ENCODE assay signal across 27 mouse cellular contexts in the genomic region with DNA sequence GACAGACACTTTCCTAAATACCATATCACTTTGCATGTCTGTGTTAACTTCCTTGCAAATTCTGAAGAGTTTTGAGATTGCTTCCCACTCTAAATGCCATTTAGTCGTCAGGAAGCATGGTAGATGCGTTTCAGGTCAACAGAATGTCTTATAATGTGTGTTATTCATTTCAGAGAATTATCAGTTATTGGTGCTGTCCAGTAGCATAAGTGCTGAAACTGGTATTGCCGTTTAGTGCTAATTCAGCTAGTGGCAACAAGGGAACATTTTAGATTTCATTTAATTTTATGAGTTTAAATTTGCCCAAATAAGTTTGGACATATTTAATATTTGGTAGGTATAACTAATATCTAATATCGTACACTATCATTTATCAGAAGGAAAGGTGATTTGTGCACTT.
A peak's percentile ranks its signal among the peaks of the same experiment; 100 is the strongest.
DNase-seq lines count a peak whose midpoint lies in the region; ATAC-seq and TF ChIP-seq lines count a peak whose summit lies in the region.
"Had no signal": no experiment of that assay in that cellular context is flagged by ENCODE, and none has a peak within 500 bp of the region (broad histone marks: within the 10 kb centered on the region; RNA-seq: fewer than 3 reads in every experiment).

No protein-coding gene starts in this region.

- DNase-seq in embryonic facial prominence, embryonic 11.5 days (ENCODE audit: low spot score), result peak; percentile 63
- DNase-seq in embryonic facial prominence, embryonic 10.5 days (ENCODE audit: low spot score), result no peak
- peak; percentile 83 for DNase-seq in midbrain, embryonic 11.5 days (ENCODE audit: low spot score, missing footprints)
- no peak for DNase-seq in midbrain, embryonic 14.5 days
- DNase-seq in embryonic facial prominence, embryonic 14.5 days (ENCODE audit: low spot score), result peak; percentile 34
- DNase-seq in retina, postnatal 1 day, result peak; percentile 1
- no peak for DNase-seq in kidney, adult 2 months
- DNase-seq in layer of hippocampus, adult 8-10 months (ENCODE audit: low spot score in 2 of 2), result no peak
- DNase-seq: adrenal gland, postnatal 14 days; cerebellum, adult 11-12 months; cerebellum, adult 9-11 months; gastrocnemius, postnatal 14 days; heart, postnatal 36 days; kidney, adult 18-20 months; liver, postnatal 0 days; thymus, adult 2 months; thymus, postnatal 36 days had no signal

- H3K27me3 ChIP-seq in embryonic facial prominence, embryonic 11.5 days (ENCODE audit: control insufficient read depth, insufficient read depth, low read length), result no peaks in the 10 kb centered on the region
- no peaks in the 10 kb centered on the region for H3K27me3 ChIP-seq in embryonic facial prominence, embryonic 10.5 days (replicated peaks; ENCODE audit: low read depth, poor library complexity, severe bottlenecking)
- H3K27me3 ChIP-seq in midbrain, embryonic 11.5 days (ENCODE audit: control insufficient read depth, insufficient read depth, low read length), result no peaks in the 10 kb centered on the region
- H3K27me3 ChIP-seq in midbrain, embryonic 14.5 days (ENCODE audit: control insufficient read depth, insufficient read depth, low read length), result no peaks in the 10 kb centered on the region
- no peaks in the 10 kb centered on the region for H3K27me3 ChIP-seq in embryonic facial prominence, embryonic 14.5 days (replicated peaks; ENCODE audit: control insufficient read depth, insufficient read depth, low read length)
- no peaks in the 10 kb centered on the region for H3K27me3 ChIP-seq in kidney, adult 2 months (replicated peaks; ENCODE audit: control insufficient read depth, insufficient read depth, low read length)
- H3K27me3 ChIP-seq: forebrain, embryonic 13.5 days; heart, embryonic 15.5 days; hindbrain, embryonic 13.5 days; limb, embryonic 13.5 days; liver, embryonic 12.5 days had no signal

- H3K9ac ChIP-seq in embryonic facial prominence, embryonic 11.5 days (replicated peaks; ENCODE audit: low read length), result no peak overlapping the region
- H3K9ac ChIP-seq in midbrain, embryonic 11.5 days (ENCODE audit: low read length), result no peak overlapping the region
- no peak overlapping the region for H3K9ac ChIP-seq in midbrain, embryonic 14.5 days (replicated peaks; ENCODE audit: low read length)
- no peak overlapping the region for H3K9ac ChIP-seq in embryonic facial prominence, embryonic 14.5 days (ENCODE audit: low read depth, low read length)
- H3K9ac ChIP-seq: forebrain, embryonic 13.5 days; heart, embryonic 15.5 days; hindbrain, embryonic 13.5 days; limb, embryonic 13.5 days; liver, embryonic 12.5 days; liver, postnatal 0 days had no signal

- TF ChIP-seq POLR2A in kidney, adult 2 months (IDR thresholded peaks at IDR 0.05; ENCODE audit: low read depth, low read length), result no peak

- H3K9me3 ChIP-seq in embryonic facial prominence, embryonic 11.5 days (replicated peaks; ENCODE audit: control insufficient read depth, low read length), result no peaks in the 10 kb centered on the region
- H3K9me3 ChIP-seq in embryonic facial prominence, embryonic 10.5 days, result no peaks in the 10 kb centered on the region
- H3K9me3 ChIP-seq in midbrain, embryonic 11.5 days (ENCODE audit: control insufficient read depth, low read length), result no peaks in the 10 kb centered on the region
- no peaks in the 10 kb centered on the region for H3K9me3 ChIP-seq in midbrain, embryonic 14.5 days (ENCODE audit: control insufficient read depth, low read length)
- H3K9me3 ChIP-seq in embryonic facial prominence, embryonic 14.5 days (ENCODE audit: control insufficient read depth, low read length), result no peaks in the 10 kb centered on the region
- H3K9me3 ChIP-seq: forebrain, embryonic 13.5 days; heart, embryonic 10.5 days; heart, embryonic 15.5 days; hindbrain, embryonic 13.5 days; limb, embryonic 13.5 days had no signal

- H3K36me3 ChIP-seq in embryonic facial prominence, embryonic 11.5 days (replicated peaks; ENCODE audit: control insufficient read depth, insufficient read depth, low read depth, low read length), result no peaks in the 10 kb centered on the region
- no peaks in the 10 kb centered on the region for H3K36me3 ChIP-seq in embryonic facial prominence, embryonic 10.5 days (replicated peaks)
- no peaks in the 10 kb centered on the region for H3K36me3 ChIP-seq in midbrain, embryonic 11.5 days (ENCODE audit: control insufficient read depth, insufficient read depth, low read length)
- no peaks in the 10 kb centered on the region for H3K36me3 ChIP-seq in midbrain, embryonic 14.5 days (ENCODE audit: control insufficient read depth, insufficient read depth, low read length)
- no peaks in the 10 kb centered on the region for H3K36me3 ChIP-seq in embryonic facial prominence, embryonic 14.5 days (ENCODE audit: control insufficient read depth, insufficient read depth, low read length)
- H3K36me3 ChIP-seq in kidney, adult 2 months (ENCODE audit: control insufficient read depth, insufficient read depth, low read length), result no peaks in the 10 kb centered on the region
- H3K36me3 ChIP-seq: heart, embryonic 10.5 days; heart, embryonic 15.5 days; hindbrain, embryonic 13.5 days; limb, embryonic 13.5 days; liver, embryonic 12.5 days had no signal

- H3K4me1 ChIP-seq in embryonic facial prominence, embryonic 11.5 days (ENCODE audit: control insufficient read depth, insufficient read depth, low read length), result no peaks in the 10 kb centered on the region
- no peaks in the 10 kb centered on the region for H3K4me1 ChIP-seq in embryonic facial prominence, embryonic 10.5 days
- no peaks in the 10 kb centered on the region for H3K4me1 ChIP-seq in midbrain, embryonic 11.5 days (ENCODE audit: control insufficient read depth, insufficient read depth, low read length)
- no peaks in the 10 kb centered on the region for H3K4me1 ChIP-seq in midbrain, embryonic 14.5 days (ENCODE audit: control insufficient read depth, insufficient read depth, low read length)
- H3K4me1 ChIP-seq in embryonic facial prominence, embryonic 14.5 days (ENCODE audit: control insufficient read depth, insufficient read depth, low read length), result no peaks in the 10 kb centered on the region
- H3K4me1 ChIP-seq in kidney, adult 2 months (ENCODE audit: control insufficient read depth, insufficient read depth, low read length), result peaks cover 6% of the 10 kb centered on the region; the same call in 1 of the 2 replicates
- H3K4me1 ChIP-seq: forebrain, embryonic 13.5 days; heart, embryonic 10.5 days; heart, embryonic 15.5 days; hindbrain, embryonic 13.5 days; limb, embryonic 13.5 days; liver, embryonic 12.5 days had no signal

- H3K4me2 ChIP-seq in embryonic facial prominence, embryonic 11.5 days (ENCODE audit: low read depth, low read length), result no peak overlapping the region
- no peak overlapping the region for H3K4me2 ChIP-seq in midbrain, embryonic 11.5 days
- H3K4me2 ChIP-seq in midbrain, embryonic 14.5 days (ENCODE audit: low read length), result no peak overlapping the region
- H3K4me2 ChIP-seq in embryonic facial prominence, embryonic 14.5 days (ENCODE audit: low read depth, low read length), result no peak overlapping the region
- H3K4me2 ChIP-seq: forebrain, embryonic 13.5 days; heart, embryonic 15.5 days; hindbrain, embryonic 13.5 days; limb, embryonic 13.5 days; liver, embryonic 12.5 days had no signal

- WGBS in embryonic facial prominence, embryonic 11.5 days, result 71% methylated on average over 4 of the region's 4 CpGs
- WGBS in embryonic facial prominence, embryonic 10.5 days, result 72% methylated on average over 4 of the region's 4 CpGs
- WGBS in midbrain, embryonic 11.5 days, result 73% methylated on average over 4 of the region's 4 CpGs
- 74% methylated on average over 4 of the region's 4 CpGs for WGBS in midbrain, embryonic 14.5 days
- 61% methylated on average over 4 of the region's 4 CpGs for WGBS in embryonic facial prominence, embryonic 14.5 days
- WGBS in kidney, adult 2 months, result 61% methylated on average over 4 of the region's 4 CpGs

- H3K4me3 ChIP-seq in embryonic facial prominence, embryonic 11.5 days (ENCODE audit: low read depth, low read length), result no peak overlapping the region
- no peak overlapping the region for H3K4me3 ChIP-seq in embryonic facial prominence, embryonic 10.5 days
- no peak overlapping the region for H3K4me3 ChIP-seq in midbrain, embryonic 11.5 days (ENCODE audit: low read depth, low read length)
- H3K4me3 ChIP-seq in midbrain, embryonic 14.5 days (replicated peaks; ENCODE audit: low read depth, low read length), result no peak overlapping the region
- no peak overlapping the region for H3K4me3 ChIP-seq in embryonic facial prominence, embryonic 14.5 days (ENCODE audit: low read depth, low read length)
- H3K4me3 ChIP-seq in kidney, adult 2 months (ENCODE audit: insufficient read depth, low read depth, low read length), result no peak overlapping the region
- H3K4me3 ChIP-seq: forebrain, embryonic 13.5 days; heart, embryonic 10.5 days; heart, embryonic 15.5 days; hindbrain, embryonic 13.5 days; left cerebral cortex, adult 2 months; limb, embryonic 13.5 days; liver, embryonic 12.5 days had no signal

- no peak for TF ChIP-seq CTCF in kidney, adult 2 months (conservative IDR thresholded peaks at IDR 0.05; ENCODE audit: insufficient read depth, insufficient read length, low read depth, low read length)

- ATAC-seq in embryonic facial prominence, embryonic 11.5 days (replicated peaks; ENCODE audit: insufficient number of reproducible peaks, low FRiP score, low TSS enrichment, low read depth), result no peak
- no peak for ATAC-seq in midbrain, embryonic 11.5 days (ENCODE audit: low FRiP score)
- ATAC-seq in midbrain, embryonic 14.5 days (ENCODE audit: low FRiP score, low TSS enrichment), result no peak
- no peak for ATAC-seq in embryonic facial prominence, embryonic 14.5 days (ENCODE audit: low read depth)
- ATAC-seq: forebrain, embryonic 13.5 days; liver, embryonic 12.5 days; liver, postnatal 0 days; lung, postnatal 0 days; midbrain, embryonic 16.5 days had no signal

- no peak overlapping the region for H3K27ac ChIP-seq in embryonic facial prominence, embryonic 11.5 days (replicated peaks; ENCODE audit: low read depth, low read length)
- H3K27ac ChIP-seq in embryonic facial prominence, embryonic 10.5 days (replicated peaks), result no peak overlapping the region
- no peak overlapping the region for H3K27ac ChIP-seq in midbrain, embryonic 11.5 days (ENCODE audit: low read depth, low read length)
- no peak overlapping the region for H3K27ac ChIP-seq in midbrain, embryonic 14.5 days (replicated peaks; ENCODE audit: low read depth, low read length)
- H3K27ac ChIP-seq in embryonic facial prominence, embryonic 14.5 days (replicated peaks; ENCODE audit: low read depth, low read length), result no peak overlapping the region
- H3K27ac ChIP-seq in kidney, adult 2 months (ENCODE audit: insufficient read depth, low read depth, low read length), result no peak overlapping the region
- H3K27ac ChIP-seq: forebrain, embryonic 13.5 days; heart, embryonic 10.5 days; heart, embryonic 15.5 days; hindbrain, embryonic 13.5 days; left cerebral cortex, adult 2 months; limb, embryonic 13.5 days; liver, embryonic 12.5 days; macrophage had no signal

Comparison
In these comparisons a context has a peak if more than half of its experiments do, and no peak if none do; other contexts are left out.
1. DNase-seq: peak in embryonic facial prominence, embryonic 11.5 days (single experiment), midbrain, embryonic 11.5 days (single experiment), embryonic facial prominence, embryonic 14.5 days (single experiment) and retina, postnatal 1 day (single experiment); none in embryonic facial prominence, embryonic 10.5 days (single experiment), midbrain, embryonic 14.5 days (single experiment), kidney, adult 2 months (single experiment) and layer of hippocampus, adult 8-10 months (0 of 2).